Mouse (Mus musculus) retina, adult 2 months (tissue): ENCODE data around the gene Runx3.

ENCODE experiments used
- DNase-seq: peaks from one replicate; pipeline ENCODE4 v3.0.0-alpha.2; 2012; ENCODE audit warnings: low read depth, low spot score

The Runx3 gene

DNA sequence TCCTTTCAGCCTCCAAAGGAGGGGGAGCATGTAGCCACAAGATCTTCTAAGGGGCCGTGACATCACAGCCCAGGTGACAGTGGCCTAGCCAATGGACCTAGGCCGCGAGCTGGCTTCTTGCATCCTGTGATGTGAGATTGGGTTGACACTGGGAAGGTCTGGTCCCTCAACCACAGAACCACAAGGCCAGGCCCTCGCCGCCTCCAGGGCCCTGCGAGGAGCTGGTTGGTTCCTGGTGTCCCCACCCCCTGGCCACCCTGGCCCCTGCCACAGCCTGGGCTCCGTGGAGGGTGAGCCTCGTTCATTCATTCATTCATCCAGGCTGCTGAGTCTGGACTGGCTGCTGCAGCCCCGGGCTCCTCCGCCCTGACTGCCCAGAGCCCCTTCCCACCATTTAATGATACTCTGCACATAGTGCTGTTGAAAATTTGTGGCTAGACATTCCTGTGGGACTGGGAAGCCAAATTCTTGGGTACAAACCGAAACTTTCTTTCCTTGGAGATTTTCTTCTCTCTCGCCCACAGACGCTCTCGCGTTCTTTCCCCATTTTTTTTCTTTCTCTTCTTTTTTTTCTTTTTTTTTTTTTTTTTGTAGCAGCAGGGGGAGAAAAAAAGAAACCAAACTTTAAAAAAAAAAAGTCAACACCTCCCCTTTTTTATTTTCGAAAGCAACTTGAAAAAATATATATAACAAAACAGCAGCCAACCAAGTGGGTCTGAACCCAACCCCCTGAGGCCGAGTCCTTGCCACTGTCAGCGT, at the start of gene Runx3:
Gene Runx3, plus strand, starts transcription at position 311 of the 759 bp plus-strand sequence.
- no peak for DNase-seq

DNA sequence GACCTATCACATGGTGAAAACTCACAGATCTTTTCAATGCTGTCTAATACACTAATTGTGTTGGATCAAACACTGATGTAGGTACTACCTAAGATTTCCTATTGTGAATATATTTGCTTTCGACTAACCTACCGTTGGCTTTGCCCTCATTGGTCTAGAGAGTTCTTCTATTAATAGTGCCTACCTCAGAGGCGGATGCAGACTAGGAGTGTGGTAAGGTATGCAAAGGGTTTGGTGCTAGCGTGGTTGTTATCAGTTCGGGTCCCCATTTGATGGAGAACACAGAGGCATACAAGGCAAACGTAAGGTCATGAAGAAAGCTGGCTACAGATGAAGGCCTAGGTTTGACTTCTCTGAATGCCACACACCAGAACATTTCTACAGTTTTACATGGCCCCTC, 47.8 kb upstream of the Runx3 start:
- DNase-seq = no peak

DNA sequence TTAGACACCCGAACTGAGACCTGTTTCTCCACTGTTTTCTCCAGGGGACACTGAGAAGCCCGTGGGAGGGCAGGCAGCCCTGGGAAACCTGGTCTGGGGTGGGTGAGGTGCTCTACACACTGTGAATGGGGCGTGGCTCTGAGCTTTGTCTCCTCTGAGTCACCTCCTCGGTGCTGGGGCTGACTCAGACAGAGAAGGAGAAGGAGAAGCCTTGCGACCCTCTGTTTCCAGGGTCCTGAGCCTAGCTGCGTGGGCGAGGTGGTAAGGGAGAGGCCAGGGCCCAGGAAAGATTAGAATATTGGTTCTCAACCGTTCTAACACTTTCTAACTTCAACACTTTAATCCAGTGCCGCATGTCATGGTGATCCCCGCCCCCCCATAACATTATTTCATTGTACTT, 46.9 kb upstream of the Runx3 start:
- DNase-seq = no peak

DNA sequence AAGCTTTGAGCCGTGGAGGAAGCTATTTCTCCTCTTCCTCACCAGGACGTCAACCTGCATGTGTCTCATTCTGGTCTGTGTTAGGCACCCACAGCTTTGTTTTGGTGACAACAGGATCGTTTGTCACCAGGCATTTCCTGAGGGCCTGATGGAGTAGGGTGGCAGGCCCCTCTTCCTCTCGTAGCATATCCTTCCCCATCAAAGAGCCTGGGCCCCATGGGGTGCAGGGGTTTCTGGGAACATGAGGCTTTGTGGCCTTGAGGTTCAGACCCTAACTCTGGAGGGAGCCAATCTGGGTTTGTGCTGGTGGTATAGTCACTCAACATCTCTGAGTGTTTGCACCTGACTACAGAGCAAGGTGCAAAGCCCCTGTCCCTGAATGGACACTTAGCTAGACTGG, 45.8 kb upstream of the Runx3 start:
- no peak for DNase-seq

DNA sequence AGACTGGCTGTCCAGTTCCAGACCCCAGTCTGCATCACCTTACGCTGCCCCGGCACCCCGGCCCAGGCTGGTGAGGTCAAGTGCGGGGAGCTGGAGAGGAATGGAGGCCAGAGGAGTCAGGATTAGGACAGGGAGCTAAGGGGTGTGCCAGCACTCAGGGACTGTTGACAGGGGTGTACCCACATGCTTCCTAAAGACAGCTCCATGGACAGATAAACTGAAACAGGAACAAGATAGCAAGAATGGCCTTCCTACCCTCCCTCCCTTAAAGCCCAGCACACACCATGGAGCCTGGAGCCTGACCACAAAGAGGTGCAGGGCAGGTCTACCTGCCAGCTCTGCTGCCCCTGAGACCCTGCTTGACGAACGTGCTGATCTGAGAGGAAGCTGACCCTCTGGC, 45.1 kb upstream of the Runx3 start:
- no peak for DNase-seq

DNA sequence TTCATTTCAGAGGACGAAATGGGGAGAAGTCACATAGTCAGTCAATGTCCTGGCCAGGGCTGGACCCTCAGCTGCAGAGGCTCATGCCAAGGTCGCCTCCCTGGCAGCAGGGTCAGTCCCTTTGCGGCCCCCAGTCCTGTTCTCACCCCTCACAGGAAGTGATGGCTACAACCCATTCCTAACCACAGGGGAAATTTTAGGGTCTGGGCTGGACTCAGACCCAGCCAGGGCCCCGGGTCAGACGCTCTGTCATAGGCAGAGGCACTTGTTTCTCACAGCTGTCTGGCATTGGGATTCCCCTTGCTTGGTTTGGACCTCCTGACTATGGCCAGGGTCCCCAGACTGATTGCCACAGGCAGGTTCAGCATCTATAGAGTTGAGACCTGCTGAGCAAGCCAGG, 43.8 kb upstream of the Runx3 start:
- DNase-seq = no peak

DNA sequence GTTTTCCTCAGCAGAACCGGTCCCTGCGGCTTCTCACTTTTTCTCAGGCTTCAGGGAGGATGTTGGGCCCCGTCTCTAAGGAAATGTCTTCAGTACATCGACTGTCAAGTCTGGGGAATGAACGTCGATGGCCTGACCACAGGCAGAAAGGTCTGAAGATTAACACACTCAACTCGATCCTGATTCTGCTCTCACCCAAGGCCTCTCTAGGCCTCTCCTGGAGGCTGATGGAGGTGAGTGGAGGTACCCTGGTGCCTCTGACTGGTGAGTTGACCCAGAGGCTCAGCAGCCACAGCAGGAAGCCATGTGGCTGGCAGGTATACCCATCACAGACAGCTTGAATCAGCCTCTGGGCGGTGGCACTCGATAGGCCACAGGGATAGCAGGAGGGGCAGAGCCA, 43.3 kb upstream of the Runx3 start:
- no peak for DNase-seq

DNA sequence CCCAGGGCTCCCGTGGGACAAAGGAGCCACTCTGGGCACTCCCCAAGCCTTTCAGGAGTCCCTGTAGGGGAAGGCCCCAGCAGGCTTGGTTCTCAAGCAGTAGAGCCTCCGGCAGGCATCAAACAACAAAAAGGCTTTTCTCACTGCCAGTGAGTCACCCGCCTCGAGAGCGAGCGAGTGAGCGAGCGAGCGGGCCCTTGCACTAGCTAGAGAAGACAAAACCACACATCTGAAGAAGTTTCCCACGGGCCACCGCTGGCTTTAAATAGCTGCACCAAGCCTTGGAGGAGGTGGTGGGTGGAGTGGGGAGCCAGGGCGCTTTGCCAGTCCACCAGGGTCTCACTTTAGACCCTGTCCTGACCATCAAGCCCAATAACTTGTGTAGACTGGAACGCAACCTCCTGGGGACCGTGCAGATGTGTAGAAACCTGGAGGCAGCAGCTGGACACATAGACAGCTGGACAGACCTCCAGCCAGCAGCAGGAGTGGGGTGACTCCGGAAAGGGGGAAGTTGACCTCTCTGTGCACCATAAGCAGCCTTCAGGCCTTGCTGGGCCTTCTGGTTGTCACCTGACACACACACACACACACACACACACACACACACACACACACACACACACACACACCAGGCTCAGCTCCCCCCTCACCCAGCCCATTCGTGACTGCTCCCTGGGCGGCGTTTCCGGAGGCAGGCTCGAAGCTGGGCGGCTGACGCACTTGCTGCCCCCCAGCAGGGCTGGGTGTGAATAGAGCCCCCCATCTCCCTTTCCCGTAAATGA, 40.4 kb upstream of the Runx3 start:
- no peak for DNase-seq

DNA sequence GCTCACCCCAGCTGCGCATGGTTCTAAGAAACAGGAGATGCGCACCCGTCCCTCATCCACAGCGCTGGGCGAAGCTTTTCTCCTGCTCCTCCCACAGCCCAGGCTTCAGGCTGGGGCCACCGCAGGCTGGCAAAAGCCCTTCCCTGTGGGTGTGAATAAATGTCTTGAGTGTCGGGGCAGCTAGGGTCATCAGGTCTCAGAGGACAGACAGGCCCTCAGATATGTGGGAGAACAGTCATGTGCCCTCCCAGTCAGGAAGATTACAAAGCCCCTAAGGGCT, 39.9 kb upstream of the Runx3 start:
- DNase-seq = no peak

DNA sequence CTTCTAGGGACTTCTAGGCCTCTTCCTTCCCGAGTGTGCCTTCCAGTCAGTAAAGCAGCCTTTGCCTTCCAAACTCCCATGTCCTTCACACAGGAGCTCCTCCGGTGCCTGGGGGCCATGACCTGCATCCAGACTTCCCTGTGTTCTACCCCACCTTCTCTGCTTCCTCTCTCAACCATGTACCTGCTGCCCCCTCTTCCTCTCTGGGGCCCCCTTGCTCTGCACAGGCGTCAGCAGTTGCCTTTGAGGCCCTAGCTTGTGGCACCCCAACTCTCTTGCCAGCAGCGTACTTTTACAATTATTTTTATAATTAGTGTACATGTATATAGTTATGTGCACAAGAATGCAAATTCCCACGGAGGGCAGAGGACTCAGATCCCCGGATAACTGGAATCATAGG, 37.4 kb upstream of the Runx3 start:
- no peak for DNase-seq

DNA sequence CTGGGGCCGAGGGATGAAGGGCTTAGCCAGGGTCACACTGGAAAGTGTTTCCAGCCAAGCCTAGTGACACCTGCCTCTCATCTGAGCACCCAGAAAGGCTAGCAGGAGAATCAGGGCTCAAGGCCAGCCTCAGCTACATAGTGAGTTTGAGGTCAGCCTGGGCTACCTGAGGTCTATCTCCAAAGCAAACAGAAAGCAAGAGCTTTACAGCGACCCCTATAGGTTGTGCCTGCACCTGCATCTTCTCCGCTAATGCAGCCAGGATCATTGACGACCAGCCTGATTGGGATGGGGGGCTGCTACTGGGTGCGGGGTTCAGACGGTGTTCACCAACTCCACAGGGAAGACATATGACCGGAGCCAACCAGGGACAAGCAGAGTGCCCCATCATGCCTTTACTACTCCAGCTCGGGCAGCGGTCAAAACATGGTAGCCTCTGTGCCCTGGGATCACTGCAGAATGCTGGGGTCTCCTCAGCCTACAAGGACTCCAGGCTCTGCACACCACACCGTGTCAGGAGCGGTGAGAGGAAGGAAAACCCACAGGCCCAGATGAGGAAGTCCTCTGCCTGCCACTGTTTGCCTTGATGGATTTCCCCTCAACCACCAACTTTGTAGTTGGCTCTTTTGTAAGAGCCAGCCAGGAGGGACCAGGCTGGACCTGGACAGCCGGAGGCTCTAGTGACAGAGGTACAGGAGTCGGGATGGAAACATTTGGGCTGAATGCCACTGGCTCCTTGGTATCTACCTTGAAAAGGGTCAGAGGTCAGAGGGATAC, 35.2 kb upstream of the Runx3 start:
- DNase-seq = no peak

DNA sequence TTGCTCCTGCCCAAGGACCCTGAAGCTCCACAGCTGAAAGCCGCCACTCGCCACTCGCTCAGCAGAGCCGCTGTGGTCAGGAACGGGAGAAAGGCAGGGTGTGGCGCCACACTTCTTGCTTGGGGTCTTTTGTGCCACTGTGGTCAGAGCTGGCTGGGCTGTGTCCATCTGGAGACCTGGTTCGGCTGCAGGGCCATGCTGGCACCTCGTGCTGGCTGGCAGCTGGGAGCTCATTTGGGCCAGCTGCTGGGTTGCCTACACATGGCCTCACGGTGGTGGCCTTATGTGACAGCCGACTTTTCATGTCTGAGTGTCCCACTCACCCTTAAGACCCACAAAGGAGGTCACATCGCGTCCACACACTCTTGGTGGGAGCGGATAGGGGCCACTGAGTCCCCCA, 29.8 kb upstream of the Runx3 start:
- no peak for DNase-seq

DNA sequence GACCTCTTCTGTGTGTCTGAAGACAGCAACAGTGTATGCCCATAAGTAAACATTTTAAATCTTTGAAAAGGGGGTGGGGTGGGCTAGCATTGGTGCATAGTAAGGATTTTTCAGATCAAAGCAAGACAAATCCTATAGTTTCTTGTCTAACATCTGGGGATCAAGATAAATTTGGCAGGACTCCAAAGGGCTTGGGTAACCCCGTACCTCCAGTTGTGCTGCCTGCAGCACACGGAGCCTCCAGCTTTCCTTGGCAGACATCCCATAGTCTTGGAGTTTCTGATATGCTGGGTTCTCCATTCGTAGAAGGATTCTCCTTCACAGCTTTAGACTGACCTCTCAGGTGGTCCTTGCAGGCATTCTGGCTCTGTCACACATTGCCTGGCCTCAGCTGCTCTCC, 27.6 kb upstream of the Runx3 start:
- DNase-seq = no peak

DNA sequence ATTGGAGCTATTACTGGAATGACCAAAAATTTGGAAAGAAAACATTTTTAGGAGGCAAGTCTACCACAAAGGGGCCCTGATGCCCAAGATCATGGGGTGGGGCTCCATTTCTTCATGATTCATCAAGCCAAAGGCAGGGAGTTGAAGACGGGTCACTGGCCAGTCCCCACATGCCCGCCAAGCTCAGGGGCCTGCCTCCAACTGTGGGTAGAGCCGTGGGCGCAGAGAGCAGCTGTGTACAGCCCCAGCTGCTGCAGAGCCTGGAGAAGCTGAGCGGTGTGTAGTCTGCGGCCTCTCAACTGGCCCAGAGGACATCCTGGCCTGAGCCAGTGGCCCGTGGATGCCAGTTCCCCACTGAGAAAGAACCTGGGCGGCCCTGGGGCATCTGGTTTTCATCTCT, 24.8 kb upstream of the Runx3 start:
- no peak for DNase-seq

DNA sequence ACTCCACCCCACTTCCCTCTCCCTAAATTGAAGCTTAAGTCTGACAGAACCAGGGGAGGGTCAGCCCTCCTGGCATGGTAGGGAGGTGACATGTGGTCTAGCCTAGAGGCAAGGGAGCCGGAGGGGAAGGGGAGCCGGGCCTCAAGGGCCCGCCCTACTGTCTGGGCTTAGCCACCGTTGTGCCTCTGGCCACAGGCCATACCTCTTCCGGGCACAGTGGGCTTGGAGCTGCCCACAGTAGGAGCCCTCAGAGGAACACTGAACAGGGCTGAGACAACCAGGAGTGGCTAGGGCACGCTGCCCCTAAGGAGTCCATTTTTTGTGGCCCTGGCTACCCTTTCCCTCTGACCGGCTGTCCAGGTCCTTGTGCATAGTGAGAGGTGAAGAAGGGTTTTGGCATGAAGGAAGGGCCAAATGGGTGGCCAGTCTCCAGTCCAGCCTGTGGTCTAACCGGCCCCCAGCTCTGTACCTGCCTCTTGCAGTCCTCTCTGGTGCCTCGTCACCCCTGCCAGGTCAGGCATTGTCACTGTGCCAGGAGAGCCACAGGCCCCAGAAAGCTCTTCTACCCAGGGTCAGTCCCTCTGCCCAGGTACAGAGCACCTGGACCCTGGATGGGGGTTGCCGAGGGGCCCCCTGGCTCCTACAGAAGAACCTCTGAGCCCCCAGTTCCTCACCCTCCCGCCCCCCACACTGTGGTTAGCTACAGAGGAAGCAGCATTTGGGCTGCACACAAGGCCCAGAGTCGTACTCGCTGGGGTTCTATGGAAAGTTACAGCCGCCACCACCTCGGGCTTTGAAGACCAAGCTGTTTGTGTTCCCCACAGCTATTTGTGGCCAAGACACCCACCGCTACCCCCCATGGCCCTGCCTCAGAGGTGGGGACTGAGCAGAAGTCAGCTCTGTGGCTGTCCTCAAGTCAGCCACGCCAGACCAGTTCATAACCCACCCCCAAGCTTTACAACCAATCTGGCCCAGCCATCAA, 22.3 kb upstream of the Runx3 start:
- DNase-seq = no peak

DNA sequence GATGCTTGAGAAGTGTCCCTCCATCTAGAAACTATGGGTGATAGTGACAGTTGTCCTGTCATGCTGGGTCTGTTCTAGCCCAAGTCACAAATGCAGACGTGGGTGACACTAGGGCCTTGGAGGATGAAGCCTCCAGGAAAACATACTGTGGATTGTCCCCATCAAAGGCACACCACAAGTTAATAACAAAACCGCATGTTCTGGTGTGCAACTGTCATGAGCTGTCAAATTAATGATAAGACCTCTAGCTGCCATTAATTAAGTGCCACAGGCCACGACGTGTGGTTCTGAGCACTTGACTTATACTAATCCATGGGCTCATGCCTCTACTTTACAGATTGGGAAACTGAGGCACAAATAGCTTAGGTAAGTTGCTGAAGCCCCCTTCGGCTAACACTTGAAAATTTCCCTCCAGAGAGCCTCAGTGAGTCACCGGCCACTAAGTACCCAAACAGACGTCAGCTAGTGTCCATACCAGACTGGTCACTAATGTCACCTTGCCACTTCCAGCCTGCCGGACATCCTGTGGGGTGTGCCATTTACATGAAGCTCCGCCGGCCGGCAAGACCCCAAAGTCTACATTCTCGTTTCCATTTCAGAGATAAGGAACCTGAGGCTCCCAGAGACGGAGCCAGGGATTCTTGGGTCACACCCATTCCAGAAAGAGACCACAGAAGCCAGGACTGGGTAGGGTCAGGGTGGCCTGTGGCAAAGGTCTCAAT, 18.3 kb upstream of the Runx3 start:
- DNase-seq = no peak

DNA sequence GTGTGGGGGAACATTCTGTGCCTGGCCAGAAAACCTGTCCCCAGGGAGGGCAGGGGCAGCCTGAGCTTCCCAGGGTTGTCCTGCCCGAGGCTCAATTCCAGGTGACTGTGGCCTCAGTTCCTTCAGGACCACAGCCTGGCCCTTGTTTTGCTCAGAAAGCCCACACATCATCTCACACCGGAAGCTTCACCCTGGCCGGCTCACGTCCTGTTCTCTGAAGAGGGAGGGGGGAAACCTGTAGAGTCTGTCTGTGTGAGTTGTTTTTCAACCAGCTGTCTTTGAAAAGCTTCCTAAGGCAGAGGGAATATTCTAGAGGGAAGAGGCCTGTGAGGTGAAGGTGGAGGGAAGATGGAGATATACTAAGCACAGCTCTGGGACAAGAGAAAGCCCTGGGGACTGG, 17.7 kb upstream of the Runx3 start:
- no peak for DNase-seq

DNA sequence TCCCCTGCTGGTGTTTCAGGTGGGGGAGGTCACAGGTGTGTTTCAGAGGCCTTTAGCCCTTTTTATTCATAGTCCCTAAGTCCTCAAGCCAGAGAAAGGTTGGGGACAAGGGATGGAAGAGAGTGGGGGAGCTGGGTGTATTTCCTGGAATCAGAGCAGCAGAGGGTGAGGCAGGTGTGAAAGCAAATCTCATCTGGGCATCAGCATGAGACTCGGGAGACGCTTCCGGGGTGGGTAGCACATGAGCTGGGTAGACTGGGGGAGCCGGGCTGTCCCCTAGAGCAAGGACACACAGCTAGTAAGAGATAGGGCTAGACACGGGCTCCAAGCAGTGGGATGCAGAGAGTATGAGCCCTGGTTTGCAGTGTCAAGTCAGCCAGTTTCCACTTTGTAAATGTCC, 16.7 kb upstream of the Runx3 start:
- no peak for DNase-seq

DNA sequence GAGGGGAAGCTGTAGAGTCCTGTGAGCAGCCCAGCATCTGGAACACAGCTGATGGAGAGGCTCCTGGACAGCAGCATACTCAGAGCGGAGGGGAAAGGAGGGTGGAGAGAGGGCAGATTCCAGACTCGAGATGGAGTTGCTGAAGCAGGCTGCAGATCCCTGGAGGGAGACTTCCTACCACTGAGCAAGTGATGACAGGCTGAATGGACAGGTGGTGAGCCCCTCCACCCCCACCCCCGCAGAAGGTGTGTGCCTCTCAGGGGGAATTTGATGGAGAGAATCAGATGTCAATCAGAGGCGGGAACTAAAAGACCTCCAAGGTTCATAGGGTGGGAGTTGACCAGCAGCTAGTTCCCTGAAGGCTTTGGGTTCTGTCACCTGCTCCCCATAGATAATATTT, 13.5 kb upstream of the Runx3 start:
- no peak for DNase-seq

DNA sequence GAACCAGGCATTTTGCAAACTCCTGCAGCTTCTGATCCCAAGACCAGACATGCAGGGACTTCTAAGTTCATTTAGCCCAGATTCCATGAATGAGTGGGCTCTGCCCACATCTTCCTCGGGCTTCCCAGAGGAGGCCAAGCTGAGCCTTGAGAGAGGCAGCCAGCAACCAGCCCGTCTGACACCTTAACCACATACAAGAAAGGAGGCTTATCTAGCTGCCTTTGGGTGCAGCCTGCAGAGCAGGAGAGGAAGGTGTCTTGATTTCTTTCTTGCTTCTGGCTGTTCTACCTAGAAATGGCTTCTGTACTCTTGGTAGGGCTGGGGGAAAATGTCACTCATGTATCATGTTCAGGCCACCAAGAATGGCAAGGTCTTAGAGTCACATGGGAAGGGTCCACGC, 11.8 kb upstream of the Runx3 start:
- DNase-seq = no peak

DNA sequence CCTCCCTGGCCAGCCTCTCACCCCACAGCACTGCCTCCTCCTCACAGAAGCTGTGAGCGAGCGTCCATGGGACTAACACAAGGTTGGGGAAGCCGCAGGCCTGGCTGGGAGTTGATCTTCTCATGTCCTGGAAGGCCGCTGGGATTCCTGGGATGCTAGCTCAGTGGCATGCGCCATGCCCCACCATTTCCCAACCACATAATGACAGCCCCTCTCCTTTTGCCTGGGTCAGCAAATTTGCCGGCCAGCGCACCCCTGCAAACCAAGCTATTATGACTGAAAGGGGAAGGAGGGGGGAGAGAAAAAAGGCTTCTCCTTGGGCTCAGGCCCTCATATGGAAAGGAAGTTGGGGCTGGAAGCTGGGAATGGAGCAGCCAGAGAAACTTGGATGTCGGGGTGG, 6.8 kb upstream of the Runx3 start:
- no peak for DNase-seq
